Mouse (Mus musculus): ENCODE measurements at regions not wholly inside any gene's neighbourhood (a gene's known extent, or its start where the extent isn't known, plus 50 kb on each side); places are given as distances from the start of the nearest gene placed in this dataset.

DNA sequence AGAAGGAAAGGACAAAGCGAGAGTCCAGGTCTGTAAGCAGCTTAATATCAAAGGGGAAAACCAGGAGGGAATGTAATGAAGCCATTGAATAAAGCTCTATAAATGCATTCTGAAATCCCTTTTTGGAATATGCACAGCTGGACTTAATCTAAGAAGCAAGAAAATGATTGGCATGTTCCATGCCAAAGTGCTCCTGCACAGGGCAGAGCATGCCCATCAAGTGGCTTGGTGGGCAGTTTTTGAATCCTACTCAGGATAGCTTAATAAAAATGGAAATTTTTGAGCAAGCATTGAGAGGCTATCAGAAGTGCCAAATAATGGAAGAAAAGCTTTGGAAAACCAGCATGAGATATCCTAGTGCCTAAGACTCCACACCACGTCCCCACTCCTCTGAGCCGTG lies 466.1 kb downstream of the Epm2a start:
- CTCF ChIA-PET: no interaction called here

DNA sequence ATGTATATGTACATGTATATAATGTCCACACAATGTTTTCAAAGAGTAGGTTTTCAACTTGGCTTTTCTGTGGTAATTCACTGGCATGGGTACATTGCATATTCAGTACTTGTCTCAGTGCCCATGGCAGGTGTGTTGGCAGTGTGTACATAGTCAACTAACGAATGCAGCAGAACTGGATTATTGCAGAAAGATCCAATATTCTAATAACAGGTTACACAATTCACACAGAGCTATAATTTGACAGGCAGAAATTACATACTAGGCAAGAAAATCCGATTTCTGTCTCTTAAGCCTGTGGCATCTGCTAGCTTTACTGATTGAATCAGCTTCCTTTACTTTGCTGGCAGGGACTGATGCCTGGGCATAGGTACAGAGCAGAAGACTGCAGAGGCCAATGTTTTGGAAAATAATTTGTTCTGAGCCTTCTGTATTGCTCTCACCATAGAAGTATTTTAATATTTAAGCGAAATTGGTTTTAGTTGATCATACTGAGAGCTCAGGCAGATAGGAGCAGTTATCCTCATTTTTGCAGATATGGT lies 479.3 kb downstream of the Epm2a start:
- CTCF ChIA-PET: no interaction called here

DNA sequence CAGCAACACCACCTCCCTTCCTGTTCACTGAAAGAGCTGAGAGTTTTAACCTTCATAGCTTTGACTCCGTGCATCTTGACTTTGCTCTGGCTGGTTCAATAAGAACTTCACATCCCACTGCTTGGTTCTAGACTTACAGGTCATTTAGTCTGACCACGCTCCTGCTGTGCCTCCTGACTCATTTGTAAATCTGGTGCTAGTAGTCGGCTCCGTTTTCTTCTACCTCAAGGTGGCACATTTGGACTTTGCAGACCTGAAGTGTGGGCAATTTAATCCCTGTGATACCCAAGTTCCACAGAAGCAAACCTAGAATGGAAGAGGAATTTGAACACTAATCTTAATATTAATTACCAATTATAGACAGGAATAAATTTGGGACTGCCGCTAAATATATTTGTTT lies 497.9 kb downstream of the Epm2a start:
- CTCF ChIA-PET: no interaction called here

DNA sequence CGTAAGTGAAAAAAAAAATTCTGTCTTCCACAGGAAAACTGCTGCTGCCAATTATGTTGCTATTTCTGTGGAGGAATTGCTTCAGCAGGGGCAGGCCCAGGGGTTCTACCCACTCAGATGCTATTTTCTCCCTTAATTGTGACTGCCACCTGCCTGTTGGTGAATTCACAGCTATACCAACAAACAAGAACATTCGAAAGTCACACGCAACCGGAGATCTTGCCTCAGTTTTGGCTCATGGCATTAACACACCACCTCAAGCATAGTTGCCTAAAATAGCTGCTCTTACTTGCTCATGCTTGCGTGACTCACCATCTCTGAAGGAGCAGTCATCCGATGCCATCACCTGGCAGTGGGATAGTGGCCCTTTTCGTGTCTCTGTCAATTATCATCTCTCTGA lies 498.3 kb downstream of the Epm2a start:
- CTCF ChIA-PET: no interaction called here

- CTCF ChIA-PET: no interaction called here
Measured at GRCm38 (mm10) chr10:11846141-11846540, 502.9 kb downstream of the Epm2a start.

DNA sequence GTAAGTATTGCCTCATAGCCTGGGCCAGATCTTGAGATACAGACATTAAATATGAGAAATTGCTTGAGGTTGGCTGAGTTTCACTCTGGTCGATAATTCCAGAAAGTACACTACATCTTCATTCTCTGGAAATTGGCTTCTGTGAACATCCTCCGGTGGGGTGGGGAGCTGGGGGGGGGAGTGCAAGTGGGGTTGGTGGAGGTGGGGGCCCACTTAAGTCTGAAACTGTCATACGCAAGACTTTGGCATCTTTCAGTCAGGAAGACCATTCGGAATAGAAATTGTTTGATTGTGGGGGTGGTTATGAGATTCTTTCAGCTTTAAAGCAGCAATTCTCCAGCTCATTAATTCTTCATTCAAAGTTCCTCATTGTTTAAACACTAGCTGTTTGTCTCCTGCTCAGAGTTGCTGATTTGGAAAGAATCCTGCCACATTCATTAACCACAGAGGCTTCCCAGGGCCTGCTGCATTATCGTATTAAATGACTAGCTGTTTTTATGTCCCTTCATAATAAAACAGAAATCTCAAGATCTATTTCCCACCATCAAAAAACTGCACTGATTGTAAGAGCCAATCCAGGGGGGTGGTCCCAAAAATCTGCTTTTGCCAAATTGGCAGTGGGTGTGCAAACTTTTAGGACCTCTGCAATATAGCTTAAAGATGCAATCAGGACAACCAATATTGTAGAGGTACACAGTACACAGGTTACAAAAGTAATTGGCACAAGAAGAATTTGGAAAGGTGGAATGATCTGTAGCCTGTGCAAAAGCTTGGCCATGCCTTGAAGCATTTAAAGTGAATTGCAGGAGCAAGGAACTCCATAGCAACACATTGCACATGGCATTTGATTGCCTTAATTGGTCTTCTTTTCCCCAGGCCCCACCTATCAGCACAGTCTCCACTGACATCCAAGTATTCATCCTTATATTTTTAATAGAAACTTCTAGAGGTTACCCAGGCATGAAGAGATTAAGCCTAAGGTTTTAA lies 532.2 kb downstream of the Epm2a start:
- CTCF ChIA-PET: no interaction called here

DNA sequence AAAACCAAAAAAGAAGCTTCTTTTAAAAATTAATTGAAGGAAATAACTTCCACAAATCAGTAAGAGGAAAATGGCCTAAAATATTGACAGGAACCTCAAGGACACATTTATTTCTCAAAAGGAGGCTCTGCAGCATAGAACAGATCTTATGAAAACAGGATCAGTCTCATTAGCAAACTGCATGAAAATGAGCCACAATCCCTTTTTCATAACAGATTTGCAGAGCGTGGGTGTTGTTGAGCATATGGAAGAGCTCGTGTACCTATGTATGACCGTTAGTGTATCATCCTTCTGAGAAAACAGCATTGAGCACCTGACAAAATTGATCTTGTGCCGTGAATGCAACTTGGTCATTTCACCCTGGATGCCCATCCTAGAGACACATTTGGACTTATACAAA lies 543.0 kb downstream of the Epm2a start:
- CTCF ChIA-PET: interaction anchor here (0.7 kb wide), 1 partner anchor 10 kb away, joined by 3 read pairs; no protein-coding TSS in a partner anchor

DNA sequence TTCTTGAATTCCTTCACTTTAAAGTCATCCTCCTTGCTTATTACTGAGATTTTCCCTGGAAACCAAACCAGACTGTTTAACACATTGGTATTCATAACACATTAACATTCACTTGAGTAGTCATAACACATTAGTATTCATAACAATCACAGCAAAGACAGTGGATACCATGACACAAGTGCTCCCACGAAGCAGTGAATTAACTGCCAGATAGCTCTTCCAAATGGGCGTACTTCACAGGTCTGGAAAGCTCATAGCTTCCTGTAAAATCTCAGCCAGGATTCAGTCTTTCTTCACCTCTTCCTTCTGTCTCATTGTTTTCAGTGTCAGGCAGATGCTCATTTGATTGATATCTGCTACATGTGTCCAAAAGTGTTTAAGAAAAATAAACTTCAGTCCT lies 545.7 kb downstream of the Epm2a start:
- CTCF ChIA-PET: no interaction called here

GRCm38 (mm10) chr10:11922132-11922531 lies 578.9 kb downstream of the Epm2a start:
- CTCF ChIA-PET: no interaction called here

DNA sequence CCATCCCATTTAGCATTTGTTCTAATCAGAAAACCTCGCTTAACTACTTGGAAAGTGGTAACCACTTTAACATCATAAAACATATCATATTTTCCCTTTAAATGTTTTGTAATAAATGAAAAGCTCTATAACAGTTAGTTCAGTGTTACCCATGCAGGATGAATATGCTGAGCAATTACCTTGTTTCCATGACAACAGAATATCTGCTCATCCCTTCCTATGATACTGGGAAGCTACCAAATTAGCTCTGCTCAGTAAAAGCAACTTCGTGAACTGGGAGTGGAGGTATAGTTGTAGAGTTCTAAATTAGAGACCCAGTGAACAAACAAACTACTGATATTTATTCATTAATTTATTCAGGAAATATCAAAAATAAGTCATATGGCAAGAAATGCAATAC lies 595.0 kb downstream of the Epm2a start:
- CTCF ChIA-PET: no interaction called here

DNA sequence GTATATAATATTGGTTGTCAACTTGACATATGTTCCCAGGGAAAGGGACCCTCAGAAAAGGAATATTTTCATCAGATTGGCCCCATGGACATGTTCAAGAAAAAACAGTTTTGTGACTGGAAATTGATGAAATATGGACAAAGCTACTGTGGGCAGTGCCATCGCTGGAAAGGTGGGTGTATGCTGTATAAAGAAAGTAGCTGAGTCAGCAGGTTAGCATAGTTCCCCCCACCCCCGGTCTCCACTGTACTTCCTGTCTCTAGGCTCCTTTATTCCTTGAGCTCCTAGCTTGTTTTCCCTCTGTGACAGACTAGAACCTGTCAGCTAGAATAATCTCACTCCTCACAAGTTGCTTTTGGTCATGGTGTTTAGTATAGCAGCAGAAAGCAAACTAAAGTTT lies 599.6 kb downstream of the Epm2a start:
- CTCF ChIA-PET: no interaction called here

DNA sequence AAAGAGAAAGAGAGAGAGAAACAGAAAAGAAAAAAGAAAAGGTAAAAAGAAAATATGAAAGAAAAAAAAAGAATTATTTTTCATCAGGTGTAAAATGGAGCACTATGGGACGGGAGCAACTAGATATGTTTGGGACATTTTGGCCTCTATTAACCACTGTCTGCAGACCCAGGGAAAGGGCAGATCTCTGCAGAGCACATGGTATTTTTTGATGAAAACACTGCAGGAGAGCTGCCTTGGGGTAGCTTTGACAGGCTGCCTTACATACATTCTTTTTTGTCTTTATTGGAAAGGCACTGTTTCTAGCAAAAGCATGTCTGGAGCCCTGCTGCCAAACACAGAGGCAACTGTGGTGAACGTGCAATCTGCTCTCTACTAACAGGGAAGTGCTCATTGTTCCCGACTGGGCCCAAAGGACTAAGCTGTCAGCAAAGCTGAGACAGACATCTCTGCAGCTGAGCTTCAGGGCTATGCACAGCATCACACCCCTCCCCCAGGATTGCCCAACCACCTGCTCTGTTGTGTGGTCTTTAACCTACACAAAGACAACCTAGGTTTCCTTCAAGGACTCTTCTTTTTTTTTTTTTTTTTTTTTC lies 617.2 kb downstream of the Epm2a start:
- CTCF ChIA-PET: no interaction called here

GRCm38 (mm10) chr10:12004966-12005365 lies 661.8 kb downstream of the Epm2a start:
- CTCF ChIA-PET: no interaction called here

DNA sequence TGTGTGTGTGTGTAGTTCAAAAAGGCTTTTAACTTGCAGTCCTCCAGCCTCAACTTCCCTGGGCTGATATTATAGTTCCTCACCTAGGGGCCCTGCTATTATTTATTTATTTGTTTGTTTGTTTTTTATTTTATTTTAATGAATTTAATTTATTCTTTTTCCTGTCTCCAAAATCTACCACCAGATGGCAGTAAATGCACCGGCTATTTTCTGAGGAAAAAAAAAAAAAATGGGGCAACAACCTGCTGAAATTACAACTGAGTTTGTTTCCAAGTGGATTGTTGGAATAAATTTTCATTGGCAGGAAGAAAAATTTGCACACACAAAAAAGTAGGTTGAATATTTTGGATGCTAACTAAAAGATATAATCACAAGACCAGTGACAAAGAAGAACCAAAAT lies 662.7 kb downstream of the Epm2a start:
- CTCF ChIA-PET: no interaction called here

DNA sequence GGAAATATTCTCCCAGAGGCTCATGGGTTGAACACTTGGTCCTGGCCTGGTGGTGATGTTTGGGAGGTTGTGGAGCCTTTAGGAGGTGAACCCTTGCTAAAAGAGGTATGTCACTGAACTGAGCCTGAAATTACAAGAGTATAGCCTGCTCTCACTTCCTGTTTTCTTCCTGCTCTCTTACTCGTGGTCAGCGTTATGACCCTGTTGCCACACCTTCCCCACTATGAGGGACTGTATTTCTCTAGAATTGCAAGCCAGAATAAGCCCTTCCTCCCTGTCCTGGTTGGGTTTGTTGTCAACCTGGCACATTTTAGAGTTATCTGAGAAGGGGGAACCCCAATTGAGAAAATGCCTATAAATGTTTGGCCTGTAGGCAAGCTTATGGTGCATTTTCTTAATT lies 674.1 kb downstream of the Epm2a start:
- CTCF ChIA-PET: no interaction called here

- CTCF ChIA-PET: no interaction called here
Measured at GRCm38 (mm10) chr10:12018281-12018680, 675.1 kb downstream of the Epm2a start.

DNA sequence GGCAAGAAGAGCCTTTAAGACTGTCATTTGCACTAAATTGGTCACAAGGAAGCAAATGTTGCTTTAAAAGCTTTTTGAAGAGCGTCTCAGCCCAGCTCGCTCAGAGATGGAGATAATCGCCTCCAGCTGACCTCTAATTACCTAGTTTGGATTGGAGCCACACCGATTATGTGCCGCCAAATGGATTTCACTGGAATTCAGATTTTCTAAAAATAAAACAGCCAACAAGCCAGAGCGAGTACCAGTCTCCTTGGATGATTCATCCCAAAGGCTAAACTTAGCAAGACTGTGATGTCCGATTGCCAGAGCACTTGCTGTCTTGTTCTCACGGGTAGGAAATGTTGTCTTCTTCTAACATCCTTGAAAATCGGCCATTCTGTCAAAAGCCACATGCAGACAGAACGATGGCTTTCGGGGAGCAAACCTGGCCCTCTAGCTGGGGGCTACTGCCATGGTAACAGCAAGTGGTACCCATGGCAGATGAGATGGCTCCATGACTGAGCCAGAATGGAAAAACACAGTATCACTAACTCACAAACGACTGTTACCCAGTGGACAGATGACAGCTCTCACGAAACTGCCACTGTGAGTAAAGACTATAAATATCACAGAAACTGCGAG lies 676.1 kb downstream of the Epm2a start:
- CTCF ChIA-PET: no interaction called here

DNA sequence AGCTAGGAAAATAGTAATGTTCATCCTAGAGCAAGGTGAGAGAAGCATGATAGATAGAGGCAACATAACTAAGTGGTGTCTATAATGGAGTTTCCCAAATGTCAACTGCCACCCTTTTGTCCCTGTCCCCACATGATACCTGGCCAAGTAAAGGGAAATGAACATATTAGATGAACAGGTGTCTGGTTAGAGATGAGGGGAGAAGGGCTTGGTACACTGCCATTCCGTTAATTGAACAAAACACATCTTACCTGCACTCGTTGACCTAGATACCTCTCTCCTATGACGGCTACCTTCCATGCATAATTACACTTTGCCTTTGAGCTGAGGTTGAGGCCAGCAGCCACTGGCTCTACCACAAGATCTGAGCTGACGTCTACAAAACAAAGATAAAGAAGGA lies 677.4 kb downstream of the Epm2a start:
- CTCF ChIA-PET: no interaction called here

DNA sequence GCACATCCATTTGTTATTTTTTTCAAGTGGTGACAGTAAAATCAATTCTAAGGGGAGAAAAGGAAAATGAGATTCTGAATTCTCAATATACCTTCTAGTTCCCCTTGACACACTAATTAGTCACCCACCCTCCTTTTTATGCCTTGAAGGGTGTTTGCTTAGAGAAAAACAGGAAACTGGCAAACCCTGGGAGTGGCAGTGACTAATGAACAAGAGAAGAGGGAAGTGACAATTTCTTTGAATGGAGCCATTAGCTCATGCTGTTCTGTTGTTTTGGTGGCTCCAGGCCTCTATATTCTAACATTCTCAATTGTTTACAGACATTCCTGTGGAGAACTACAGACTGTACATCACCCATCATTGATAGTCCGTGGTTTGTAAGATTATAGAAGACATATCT lies 692.0 kb downstream of the Epm2a start:
- CTCF ChIA-PET: no interaction called here

DNA sequence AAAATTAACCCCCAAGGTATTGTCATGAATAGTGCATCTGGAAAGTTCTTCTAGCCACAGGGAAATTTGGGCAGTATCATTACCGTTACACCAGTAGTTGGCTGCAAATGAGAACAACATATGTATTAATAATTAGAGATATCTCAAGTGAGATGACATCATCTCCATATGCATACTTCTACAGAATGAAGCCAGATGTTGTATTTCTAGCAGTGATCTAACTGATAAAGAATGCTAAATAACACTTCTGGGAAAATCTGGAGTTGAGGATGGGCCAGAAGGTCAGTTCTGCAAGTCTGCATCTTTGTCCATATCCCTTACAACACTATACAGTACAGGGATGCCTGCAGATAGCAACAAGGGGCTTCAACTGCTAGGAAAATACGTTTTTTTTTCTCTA lies 702.7 kb downstream of the Epm2a start:
- CTCF ChIA-PET: no interaction called here

DNA sequence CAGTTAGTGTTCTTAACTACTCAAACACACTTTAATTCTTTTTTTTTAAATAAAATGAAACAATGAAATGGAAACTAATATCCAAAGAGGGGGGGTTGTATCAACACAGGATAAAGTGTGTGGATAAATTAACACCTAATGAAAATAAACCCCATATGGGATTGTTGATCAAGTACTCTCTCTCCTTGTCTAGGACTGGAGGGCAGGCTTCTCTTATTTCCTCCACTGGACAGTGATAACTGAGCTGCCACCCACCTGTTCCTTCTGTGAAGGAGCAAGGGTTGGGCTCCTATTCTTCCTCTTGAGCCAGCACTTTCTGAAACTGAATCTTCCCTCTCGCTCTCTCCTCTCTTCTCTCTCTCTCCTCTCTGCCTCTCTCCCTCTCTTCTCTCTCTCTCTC lies 716.5 kb downstream of the Epm2a start:
- CTCF ChIA-PET: no interaction called here

- CTCF ChIA-PET: interaction anchor here (0.6 kb wide), 1 partner anchor 982 kb away, joined by 4 read pairs; no protein-coding TSS in a partner anchor
Measured at GRCm38 (mm10) chr10:12061069-12061861, 718.1 kb downstream of the Epm2a start.
